Mouse (Mus musculus) forebrain, embryonic 14.5 days (tissue): Measurements from ENCODE around the gene Hoxb5. TPM values are rescaled to one million over a fixed set of nuclear protein-coding genes. Genes with fewer than 3 reads are reported as not detected.
A peak's percentile ranks its signal among the peaks of the same experiment; 100 is the strongest.

ENCODE experiments used
- ATAC-seq: fragments of 200-750 bp; cut with Nextera tagmentation; 2 replicates; pipeline ENCODE4 v1.8.0; 2017; ENCODE audit warnings: mild to moderate bottlenecking, moderate library complexity
- DNase-seq: peaks from one replicate; pipeline ENCODE4 v3.0.0-alpha.2; 2015; ENCODE audit warnings: low spot score
- H3K27ac ChIP-seq: fragments of 300-500 bp; sonication (generic); 2 replicates; pipeline ENCODE4 v1.5.1; 2014; ENCODE audit warnings: low read depth, mild to moderate bottlenecking, control low read depth, low read length, moderate library complexity
- H3K27me3 ChIP-seq: fragments of 300-500 bp; sonication (generic); replicated peaks from 2 replicates; pipeline ENCODE4 v1.6.1; 2014; ENCODE audit warnings: low read length, control low read depth, mixed read lengths; ENCODE audit not compliant: control insufficient read depth, insufficient read depth
- H3K36me3 ChIP-seq: fragments of 300-500 bp; sonication (generic); 2 replicates; pipeline ENCODE4 v1.6.1; 2014; ENCODE audit warnings: low read length, control low read depth; ENCODE audit not compliant: control insufficient read depth, insufficient read depth
- H3K4me1 ChIP-seq: fragments of 300-500 bp; sonication (generic); 2 replicates; pipeline ENCODE4 v1.6.1; 2014; ENCODE audit warnings: antibody characterized with exemption, low read length, control low read depth; ENCODE audit not compliant: control insufficient read depth, insufficient read depth
- H3K4me2 ChIP-seq: fragments of 300-500 bp; sonication (generic); 2 replicates; pipeline ENCODE4 v1.6.1; 2014; ENCODE audit warnings: mild to moderate bottlenecking, control low read depth, low read length
- H3K4me3 ChIP-seq: fragments of 300-500 bp; sonication (generic); 2 replicates; pipeline ENCODE4 v1.5.1; 2014; ENCODE audit warnings: low read depth, low read length, control low read depth
- H3K9ac ChIP-seq: fragments of 300-500 bp; sonication (generic); 2 replicates; pipeline ENCODE4 v1.6.1; 2014; ENCODE audit warnings: mild to moderate bottlenecking, low read length, control low read depth, moderate library complexity
- H3K9me3 ChIP-seq: fragments of 300-500 bp; sonication (generic); replicated peaks from 2 replicates; pipeline ENCODE4 v1.6.1; 2016; ENCODE audit warnings: low read length, control low read depth, mixed read lengths; ENCODE audit not compliant: control insufficient read depth
- WGBS: fragments of 180-500 bp; shearing (Covaris S2); extraction: QIAGEN DNeasy Blood & Tissue Kit; methylation state at CpG from one replicate; pipeline ENCODE4 v1.1.7; 2014; 5-methylcytosine and 5-hydroxymethylcytosine counted together
- polyA plus RNA-seq: library from polyadenylated mRNA; unstranded; fragments of >200 nt; fragmentation: Nextera tagmentation; extraction: Ambion mirVana; gene quantifications from 2 replicates; pipeline ENCODE4 v1.2.1, GENCODE M21; 2014

Gene Hoxb5
- polyA plus RNA-seq, 1 experiment from 2014 or later: not detected

- H3K27me3 ChIP-seq: peaks cover 98% of the 10 kb centered on the region
- no peaks in the 10 kb centered on the region for H3K36me3 ChIP-seq
- no peak overlapping the region for H3K27ac ChIP-seq
- no peaks in the 10 kb centered on the region for H3K4me1 ChIP-seq
- WGBS: 1% methylated on average over 24 of the region's 24 CpGs
- H3K4me3 ChIP-seq: no peak overlapping the region
- ATAC-seq (no peak), DNase-seq (peak; percentile 63)
- no peaks in the 10 kb centered on the region for H3K9me3 ChIP-seq
- no peak overlapping the region for H3K9ac ChIP-seq
- H3K4me2 ChIP-seq: no peak overlapping the region
These were observed 41.7 kb upstream of the Hoxb5 start for GRCm38 (mm10) chr11:96261323-96261890.

GRCm38 (mm10) chr11:96262262-96262830, 40.8 kb upstream of the Hoxb5 start:
- H3K27me3 ChIP-seq: peaks cover 98% of the 10 kb centered on the region
- H3K27ac ChIP-seq: no peak overlapping the region
- H3K4me3 ChIP-seq: no peak overlapping the region
- H3K4me1 ChIP-seq: no peaks in the 10 kb centered on the region
- ATAC-seq: no peak
- H3K9ac ChIP-seq: no peak overlapping the region
- DNase-seq: no peak
- 5% methylated on average over 6 of the region's 6 CpGs for WGBS
- H3K36me3 ChIP-seq: no peaks in the 10 kb centered on the region
- H3K4me2 ChIP-seq: no peak overlapping the region
- H3K9me3 ChIP-seq: no peaks in the 10 kb centered on the region

GRCm38 (mm10) chr11:96263636-96264389, 39.3 kb upstream of the Hoxb5 start:
- peaks cover 98% of the 10 kb centered on the region for H3K27me3 ChIP-seq
- DNase-seq: no peak
- ATAC-seq: no peak
- no peak overlapping the region for H3K4me2 ChIP-seq
- no peak overlapping the region for H3K4me3 ChIP-seq
- WGBS: under 1% methylated on average over 33 of the region's 33 CpGs
- no peaks in the 10 kb centered on the region for H3K36me3 ChIP-seq
- no peak overlapping the region for H3K9ac ChIP-seq
- H3K9me3 ChIP-seq: no peaks in the 10 kb centered on the region
- H3K27ac ChIP-seq: no peak overlapping the region
- H3K4me1 ChIP-seq: no peaks in the 10 kb centered on the region

- DNase-seq (no peak), ATAC-seq (no peak)
- H3K9ac ChIP-seq: no peak overlapping the region
- 0% methylated on average over 8 of the region's 8 CpGs for WGBS
- peaks cover 98% of the 10 kb centered on the region for H3K27me3 ChIP-seq
- H3K27ac ChIP-seq: no peak overlapping the region
- no peak overlapping the region for H3K4me3 ChIP-seq
- no peaks in the 10 kb centered on the region for H3K36me3 ChIP-seq
- no peaks in the 10 kb centered on the region for H3K4me1 ChIP-seq
- H3K9me3 ChIP-seq: no peaks in the 10 kb centered on the region
- H3K4me2 ChIP-seq: no peak overlapping the region
These were observed 38.6 kb upstream of the Hoxb5 start for GRCm38 (mm10) chr11:96264390-96265020.

- DNase-seq: no peak
These were observed 37.2 kb upstream of the Hoxb5 start for GRCm38 (mm10) chr11:96265954-96266353.

GRCm38 (mm10) chr11:96267021-96267920, 35.9 kb upstream of the Hoxb5 start:
- no peak overlapping the region for H3K9ac ChIP-seq
- no peak overlapping the region for H3K4me3 ChIP-seq
- H3K9me3 ChIP-seq: no peaks in the 10 kb centered on the region
- H3K4me2 ChIP-seq: no peak overlapping the region
- ATAC-seq (no peak), DNase-seq (no peak)
- no peaks in the 10 kb centered on the region for H3K36me3 ChIP-seq
- H3K27ac ChIP-seq: no peak overlapping the region
- WGBS: 11% methylated on average over 7 of the region's 7 CpGs
- no peaks in the 10 kb centered on the region for H3K4me1 ChIP-seq
- peaks cover 98% of the 10 kb centered on the region for H3K27me3 ChIP-seq

More at GRCm38 (mm10) chr11:96265954-96266353, 37.2 kb upstream of the Hoxb5 start:
- Histone ChIP-seq H3K27ac (no peak overlapping the region), H3K36me3 (no peaks in the 10 kb centered on the region), H3K4me3 (no peak overlapping the region), H3K27me3 (peaks cover 98% of the 10 kb centered on the region), H3K9me3 (no peaks in the 10 kb centered on the region), H3K4me1 (no peaks in the 10 kb centered on the region), H3K9ac (no peak overlapping the region), H3K4me2 (no peak overlapping the region)
- ATAC-seq: no peak
- 1% methylated on average over 7 of the region's 7 CpGs for WGBS

- WGBS: 0% methylated on average over 1 of the region's 1 CpGs
- no peaks in the 10 kb centered on the region for H3K9me3 ChIP-seq
- H3K9ac ChIP-seq: no peak overlapping the region
- H3K4me3 ChIP-seq: no peak overlapping the region
- no peak overlapping the region for H3K27ac ChIP-seq
- H3K36me3 ChIP-seq: no peaks in the 10 kb centered on the region
- no peak for DNase-seq
- no peaks in the 10 kb centered on the region for H3K4me1 ChIP-seq
- H3K4me2 ChIP-seq: no peak overlapping the region
- no peak for ATAC-seq
- H3K27me3 ChIP-seq: peaks cover 98% of the 10 kb centered on the region
These were observed 34.9 kb upstream of the Hoxb5 start for GRCm38 (mm10) chr11:96268031-96268745.

- H3K9me3 ChIP-seq: no peaks in the 10 kb centered on the region
- no peak overlapping the region for H3K9ac ChIP-seq
- H3K36me3 ChIP-seq: no peaks in the 10 kb centered on the region
- H3K4me1 ChIP-seq: no peaks in the 10 kb centered on the region
- ATAC-seq (no peak), DNase-seq (no peak)
- H3K4me2 ChIP-seq: no peak overlapping the region
- H3K4me3 ChIP-seq: no peak overlapping the region
- under 1% methylated on average over 19 of the region's 19 CpGs for WGBS
- H3K27me3 ChIP-seq: peaks cover 98% of the 10 kb centered on the region
- no peak overlapping the region for H3K27ac ChIP-seq
These were observed 33.3 kb upstream of the Hoxb5 start for GRCm38 (mm10) chr11:96269869-96270268.
